Mouse (Mus musculus) MEL (cell line): Measurements from ENCODE around the gene Krt78. TPM values are rescaled to one million over a fixed set of nuclear protein-coding genes. Genes with fewer than 3 reads are reported as not detected.
A peak's percentile ranks its signal among the peaks of the same experiment; 100 is the strongest.

ENCODE experiments used
- DNase-seq: peaks from one replicate; pipeline ENCODE4 v3.0.0; 2011; ENCODE audit warnings: low read depth, low spot score
- H3K27ac ChIP-seq: 2 replicates; pipeline ENCODE4 v1.5.1; 2012; ENCODE audit warnings: low read depth, mild to moderate bottlenecking, control low read depth, low read length, moderate library complexity; ENCODE audit not compliant: control insufficient read depth
- H3K27me3 ChIP-seq, 2 experiments: fragments of 150-350 bp in 1 of 2; sonication (generic) in 1 of 2; 2 replicates each; pipeline ENCODE4 v1.6.1; 2012; ENCODE audit warnings: low read length in 2 of 2, mild to moderate bottlenecking in 2 of 2, improper control_type of control experiment in 1 of 2, moderate library complexity in 1 of 2; ENCODE audit not compliant: insufficient read depth in 2 of 2, control insufficient read depth in 1 of 2
- H3K36me3 ChIP-seq, 2 experiments: 2 replicates each; pipeline ENCODE4 v1.6.1; 2012 to 2014; ENCODE audit warnings: low read length in 2 of 2, improper control_type of control experiment in 1 of 2, inconsistent platforms in 1 of 2, mild to moderate bottlenecking in 1 of 2; ENCODE audit not compliant: insufficient read depth in 2 of 2, control insufficient read depth in 1 of 2
- H3K4me1 ChIP-seq, 2 experiments: fragments of 150-350 bp in 1 of 2; sonication (generic) in 1 of 2; 2 replicates each; pipeline ENCODE4 v1.6.1; 2012; ENCODE audit warnings: low read length in 2 of 2, improper control_type of control experiment in 1 of 2, mild to moderate bottlenecking in 1 of 2; ENCODE audit not compliant: insufficient read depth in 2 of 2, control insufficient read depth in 1 of 2
- H3K4me3 ChIP-seq, 2 experiments: fragments of 150-350 bp in 1 of 2; sonication (generic) in 1 of 2; 2 replicates each; pipeline ENCODE4 v1.5.1; 2012; ENCODE audit warnings: low read depth in 2 of 2, low read length in 2 of 2, mild to moderate bottlenecking in 2 of 2, moderate library complexity in 2 of 2, control low read depth in 1 of 2, improper control_type of control experiment in 1 of 2; ENCODE audit not compliant: control insufficient read depth in 1 of 2, insufficient read depth in 1 of 2
- H3K79me2 ChIP-seq: 2 replicates; pipeline ENCODE4 v1.6.1; 2012; ENCODE audit warnings: mild to moderate bottlenecking, low read length, moderate library complexity; ENCODE audit not compliant: control insufficient read depth, poor library complexity, insufficient read depth
- H3K9ac ChIP-seq: 2 replicates; pipeline ENCODE4 v1.6.1; 2012; ENCODE audit warnings: low read depth, mild to moderate bottlenecking, control low read depth, low read length, moderate library complexity; ENCODE audit not compliant: control insufficient read depth, poor library complexity, severe bottlenecking
- H3K9me3 ChIP-seq: fragments of 150-350 bp; sonication (generic); replicated peaks from 2 replicates; pipeline ENCODE4 v1.6.1; 2012; ENCODE audit warnings: mild to moderate bottlenecking, low read length, improper control_type of control experiment, moderate library complexity; ENCODE audit not compliant: insufficient read depth
- BHLHE40 ChIP-seq: IDR thresholded peaks from 2 replicates; pipeline ENCODE4 v1.6.1; 2012; ENCODE audit warnings: low read depth, mild to moderate bottlenecking, inconsistent platforms, low read length, improper control_type of control experiment, borderline replicate concordance
- CHD1 ChIP-seq: IDR thresholded peaks from 2 replicates; pipeline ENCODE4 v1.6.1; 2012; ENCODE audit warnings: low read depth, mild to moderate bottlenecking, inconsistent platforms, low read length, improper control_type of control experiment
- CTCF ChIP-seq, 3 experiments: IDR thresholded peaks in 2 of 3; conservative IDR thresholded peaks in 1 of 3; 2 replicates each; pipeline ENCODE4 v1.5.1; 2011 to 2012; ENCODE audit warnings: low read length in 3 of 3, low read depth in 2 of 3, mild to moderate bottlenecking in 2 of 3, improper control_type of control experiment in 1 of 3, inconsistent platforms in 1 of 3, mixed read lengths in 1 of 3, moderate library complexity in 1 of 3; ENCODE audit not compliant: control insufficient read depth in 1 of 3, insufficient read depth in 1 of 3, poor library complexity in 1 of 3, severe bottlenecking in 1 of 3
- E2F4 ChIP-seq: IDR thresholded peaks from 2 replicates; pipeline ENCODE4 v1.6.1; 2011; ENCODE audit warnings: low read depth, low read length, improper control_type of control experiment, borderline replicate concordance
- EP300 ChIP-seq, 2 experiments: IDR thresholded peaks; 2 replicates each; pipeline ENCODE4 v1.6.1; 2011; ENCODE audit warnings: improper control_type of control experiment in 2 of 2, low read length in 2 of 2, low read depth in 1 of 2, mild to moderate bottlenecking in 1 of 2
- GATA1 ChIP-seq: IDR thresholded peaks from 2 replicates; pipeline ENCODE4 v1.6.1; 2011; ENCODE audit warnings: low read depth, low read length, improper control_type of control experiment
- HCFC1 ChIP-seq: IDR thresholded peaks from 2 replicates; pipeline ENCODE4 v1.6.1; 2012; ENCODE audit warnings: low read depth, mild to moderate bottlenecking, inconsistent platforms, low read length, improper control_type of control experiment, moderate library complexity
- JUND ChIP-seq: IDR thresholded peaks from 2 replicates; pipeline ENCODE4 v1.6.1; 2011; ENCODE audit warnings: low read depth, mild to moderate bottlenecking, improper control_type of control experiment, low read length
- MAFK ChIP-seq: IDR thresholded peaks from 2 replicates; pipeline ENCODE4 v1.6.1; 2011; ENCODE audit warnings: low read depth, mild to moderate bottlenecking, low read length, improper control_type of control experiment, borderline replicate concordance
- MAX ChIP-seq: IDR thresholded peaks from 2 replicates; pipeline ENCODE4 v1.6.1; 2011; ENCODE audit warnings: low read length, improper control_type of control experiment
- MAZ ChIP-seq: IDR thresholded peaks from 2 replicates; pipeline ENCODE4 v1.6.1; 2012; ENCODE audit warnings: low read depth, mild to moderate bottlenecking, inconsistent platforms, low read length, improper control_type of control experiment
- MEF2A ChIP-seq: IDR thresholded peaks from 2 replicates; pipeline ENCODE4 v1.6.1; 2014; ENCODE audit warnings: low read depth, mild to moderate bottlenecking, inconsistent platforms, low read length, improper control_type of control experiment; ENCODE audit not compliant: poor library complexity, insufficient replicate concordance, severe bottlenecking; ENCODE audit errors: extremely low read depth
- MYB ChIP-seq: IDR thresholded peaks from 2 replicates; pipeline ENCODE4 v1.6.1; 2011; ENCODE audit warnings: mild to moderate bottlenecking, low read depth, low read length, improper control_type of control experiment
- NELFE ChIP-seq: IDR thresholded peaks from 2 replicates; pipeline ENCODE4 v1.6.1; 2011; ENCODE audit warnings: low read depth, low read length, improper control_type of control experiment
- NRF1 ChIP-seq: IDR thresholded peaks from 2 replicates; pipeline ENCODE4 v1.6.1; 2014; ENCODE audit warnings: low read depth, mild to moderate bottlenecking, inconsistent platforms, low read length, improper control_type of control experiment, moderate library complexity; ENCODE audit not compliant: poor library complexity, insufficient read depth, severe bottlenecking
- POLR2AphosphoS2 ChIP-seq: IDR thresholded peaks from 2 replicates; pipeline ENCODE4 v1.6.1; 2011; ENCODE audit warnings: low read length, improper control_type of control experiment
- RAD21 ChIP-seq: IDR thresholded peaks from 2 replicates; pipeline ENCODE4 v1.6.1; 2011; ENCODE audit warnings: mild to moderate bottlenecking, low read depth, low read length, improper control_type of control experiment
- SIN3A ChIP-seq: IDR thresholded peaks from 2 replicates; pipeline ENCODE4 v1.6.1; 2012; ENCODE audit warnings: low read length, improper control_type of control experiment, inconsistent platforms
- SMC3 ChIP-seq: IDR thresholded peaks from 2 replicates; pipeline ENCODE4 v1.6.1; 2011; ENCODE audit warnings: low read depth, low read length, improper control_type of control experiment
- TAL1 ChIP-seq: IDR thresholded peaks from 2 replicates; pipeline ENCODE4 v1.6.1; 2012; ENCODE audit warnings: mild to moderate bottlenecking, inconsistent platforms, low read length, moderate library complexity, mixed read lengths
- TBP ChIP-seq: IDR thresholded peaks from 2 replicates; pipeline ENCODE4 v1.8.0; 2011; ENCODE audit warnings: low read depth, low read length, improper control_type of control experiment
- UBTF ChIP-seq: IDR thresholded peaks from 2 replicates; pipeline ENCODE4 v1.6.1; 2012; ENCODE audit warnings: low read depth, mild to moderate bottlenecking, inconsistent platforms, low read length, improper control_type of control experiment, moderate library complexity, borderline replicate concordance; ENCODE audit not compliant: insufficient read depth
- USF1 ChIP-seq: IDR thresholded peaks from 2 replicates; pipeline ENCODE4 v1.6.1; 2014; ENCODE audit warnings: low read depth, mild to moderate bottlenecking, inconsistent platforms, low read length, improper control_type of control experiment, moderate library complexity
- USF2 ChIP-seq, 2 experiments: IDR thresholded peaks; 2 replicates each; pipeline ENCODE4 v1.6.1; 2011 to 2012; ENCODE audit warnings: improper control_type of control experiment in 2 of 2, low read length in 2 of 2, borderline replicate concordance in 1 of 2, inconsistent platforms in 1 of 2, low read depth in 1 of 2, mild to moderate bottlenecking in 1 of 2; ENCODE audit not compliant: insufficient read depth in 1 of 2
- ZC3H11A ChIP-seq: IDR thresholded peaks from 2 replicates; pipeline ENCODE4 v1.6.1; 2012; ENCODE audit warnings: low read depth, mild to moderate bottlenecking, inconsistent platforms, low read length, improper control_type of control experiment
- ZKSCAN1 ChIP-seq: IDR thresholded peaks from 2 replicates; pipeline ENCODE4 v1.6.1; 2012; ENCODE audit warnings: low read depth, mild to moderate bottlenecking, inconsistent platforms, low read length, improper control_type of control experiment, moderate library complexity
- polyA plus RNA-seq, 2 experiments: library from polyadenylated mRNA; stranded (reverse) in 1 of 2; unstranded in 1 of 2; fragments of >175 nt in 1 of 2; fragments of >200 nt in 1 of 2; gene quantifications; 2 replicates each; pipeline versions ENCODE4 v1.2.1 to v1.2.4; 2012; ENCODE audit warnings: low replicate concordance in 2 of 2, low read depth in 1 of 2; ENCODE audit not compliant: insufficient read length in 2 of 2, insufficient read depth in 1 of 2, missing spikeins in 1 of 2
- total RNA-seq: library from RNA; depleted of rRNA; stranded (reverse); fragments of 300-350 nt; gene quantifications from 2 replicates; pipeline ENCODE4 v1.2.3, GENCODE M21; 2012

Gene Krt78
- total and polyA plus RNA-seq, 3 experiments = 0.08 to 0.17 TPM; not detected in 1

GRCm38 (mm10) chr15:101984746-101985145, 30.7 kb upstream of the Krt78 start:
- no peak for DNase-seq
- H3K36me3 ChIP-seq = peaks cover 0 to 2% of the 10 kb centered on the region in 2 experiments; a peak in 2 of 4 replicates

DNA sequence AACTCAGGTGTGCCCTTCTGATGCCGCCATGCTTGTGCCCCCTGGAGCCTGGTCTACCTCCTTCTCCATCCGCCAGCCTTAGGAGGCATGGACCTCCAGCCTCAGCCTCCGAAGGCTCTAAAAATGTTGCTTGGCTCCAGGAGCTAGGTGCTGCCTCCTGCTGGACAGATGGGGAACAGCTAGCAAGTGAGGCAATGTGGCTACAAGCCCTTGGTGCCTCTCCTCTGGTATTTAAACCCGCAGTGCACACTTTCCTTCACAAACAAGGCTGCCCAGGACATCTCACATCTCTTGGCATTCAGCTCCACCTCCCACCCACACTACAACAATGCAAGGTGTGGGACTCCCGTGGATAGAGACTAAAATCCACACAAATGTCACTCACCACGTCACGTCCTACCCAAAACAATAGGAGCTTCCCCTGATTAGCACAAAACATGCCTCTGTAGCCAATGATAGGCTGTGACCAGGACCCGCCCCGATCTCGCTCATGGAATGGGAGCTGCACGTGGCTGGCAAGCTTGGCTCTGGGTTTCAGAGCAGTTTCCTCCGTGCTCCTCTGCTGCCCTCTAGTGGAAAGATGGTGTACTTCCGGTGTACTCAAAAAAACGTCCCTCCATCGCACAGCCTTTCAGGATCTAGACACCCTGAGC, 30.0 kb upstream of the Krt78 start:
- peak; percentile 100 for DNase-seq
- Histone ChIP-seq H3K4me1 (peaks cover 4 to 23% of the 10 kb centered on the region in 2 experiments; a peak in 3 of 4 replicates), H3K36me3 (peaks cover 0 to 2% of the 10 kb centered on the region in 2 experiments; a peak in 2 of 4 replicates), H3K27ac (peak overlapping the region; percentile 59), H3K27me3 (no peaks in the 10 kb centered on the region), H3K9me3 (no peaks in the 10 kb centered on the region), H3K9ac (peak overlapping the region; percentile 60), H3K79me2 (no peaks in the 10 kb centered on the region), H3K4me3 (peak overlapping the region; percentile 45 to 52)
- TF ChIP-seq MAZ (peak; percentile 83), NELFE (peak; percentile 68), RAD21 (peak; percentile 98), JUND (peak; percentile 71; the same call in 1 of the 2 replicates), USF1 (peak; percentile 83), CHD1 (0 out of 2 replicates have a peak, but pooled peaks have one; percentile 58), GATA1 (peak; percentile 42; the same call in 1 of the 2 replicates), MAFK (0 out of 2 replicates have a peak, but pooled peaks have one; percentile 42), SMC3 (peak; percentile 98), UBTF (no peak), BHLHE40 (peak; percentile 91), MAX (peak; percentile 99), CTCF (IDR thresholded peaks at IDR 0.05 in 2 of 3, conservative IDR thresholded peaks at IDR 0.05 in 1 of 3; ENCODE audit: control insufficient read depth in 1 of 3, insufficient read depth in 1 of 3, low read depth in 2 of 3, low read length in 3 of 3, poor library complexity in 1 of 3, severe bottlenecking in 1 of 3) (peak; percentile 97 to 98 (median 98)), POLR2AphosphoS2 (no peak; the same call in 1 of the 2 replicates), USF2 (IDR thresholded peaks at IDR 0.05; ENCODE audit: borderline replicate concordance in 1 of 2, insufficient read depth in 1 of 2, low read depth in 1 of 2, low read length in 2 of 2) (no peak), EP300 (IDR thresholded peaks at IDR 0.05; ENCODE audit: low read depth in 1 of 2, low read length in 2 of 2) (peak; percentile 26 to 51; a peak in 2 of 4 replicates), NRF1 (no peak), MYB (peak; percentile 40; the same call in 1 of the 2 replicates), MEF2A (0 out of 2 replicates have a peak, but pooled peaks have one; percentile 44), ZKSCAN1 (no peak), ZC3H11A (peak; percentile 81), SIN3A (peak; percentile 98), HCFC1 (peak; percentile 75), TAL1 (no peak), TBP (0 out of 2 replicates have a peak, but pooled peaks have one; percentile 4)

More at GRCm38 (mm10) chr15:101984746-101985145, 30.7 kb upstream of the Krt78 start:
- Histone ChIP-seq H3K9me3 (no peaks in the 10 kb centered on the region), H3K4me3 (peak overlapping the region; percentile 31 to 37), H3K4me1 (peaks cover 4 to 24% of the 10 kb centered on the region in 2 experiments; a peak in 3 of 4 replicates), H3K79me2 (no peaks in the 10 kb centered on the region), H3K27ac (no peak overlapping the region), H3K27me3 (no peaks in the 10 kb centered on the region), H3K9ac (peak overlapping the region; percentile 57)
- TF ChIP-seq MAX = no peak
- peak in 2 of 3 experiments; percentile 28 to 54; a peak in 3 of 6 replicates for TF ChIP-seq CTCF (IDR thresholded peaks at IDR 0.05 in 2 of 3, conservative IDR thresholded peaks at IDR 0.05 in 1 of 3; ENCODE audit: control insufficient read depth in 1 of 3, insufficient read depth in 1 of 3, low read depth in 2 of 3, low read length in 3 of 3, poor library complexity in 1 of 3, severe bottlenecking in 1 of 3)
- no peak for TF ChIP-seq BHLHE40
- TF ChIP-seq MAFK = no peak
- peak; percentile 53; the same call in 1 of the 2 replicates for TF ChIP-seq TBP
- TF ChIP-seq ZC3H11A = 0 out of 2 replicates have a peak, but pooled peaks have one; percentile 22
- peak; percentile 40 for TF ChIP-seq SMC3
- TF ChIP-seq E2F4 = no peak
